Mouse (Mus musculus): ENCODE measurements around the gene R3hdm1. TPM values are rescaled to one million over a fixed set of nuclear protein-coding genes. Genes with fewer than 3 reads are reported as not detected.
"Not testable (repeated sequence)": the region's sequence is repeated elsewhere in the genome, so short reads cannot be mapped to it uniquely, and the experiment has no call there.

R3hdm1 gene
- polyA plus RNA-seq, 1 experiment from 2014 or later: 63.2 TPM

DNA sequence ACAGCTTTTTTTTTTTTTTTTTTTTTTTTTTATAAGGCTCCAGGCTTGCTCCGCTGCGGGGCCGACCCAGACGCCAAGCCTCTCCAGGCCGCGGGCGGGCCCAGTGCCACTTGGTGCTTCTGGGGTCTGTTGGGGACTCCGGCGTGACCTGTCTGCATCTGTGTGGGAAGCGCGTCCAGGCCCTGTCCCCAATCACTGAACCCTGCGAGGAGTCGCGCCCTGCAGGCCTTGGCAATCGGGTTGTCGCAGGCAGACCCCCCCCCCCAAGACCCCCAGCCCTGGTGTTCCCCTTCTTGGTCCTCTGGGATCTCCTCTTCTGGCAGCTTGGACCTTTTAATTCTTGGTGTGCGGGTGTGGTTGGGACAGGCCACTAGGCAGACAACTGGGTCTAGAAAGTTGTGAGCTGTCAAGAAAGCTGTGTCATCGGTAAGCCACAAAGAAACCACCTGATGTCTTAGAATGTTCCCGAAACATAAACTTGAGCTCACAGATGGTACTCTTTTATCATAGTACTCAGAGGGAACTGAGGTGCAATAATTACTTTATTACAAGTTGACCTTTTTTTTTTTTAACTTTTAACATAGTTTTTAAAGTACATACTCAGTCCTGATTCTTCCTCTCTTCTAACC lies 141.7 kb downstream of the R3hdm1 start:
- ATAC-seq (ENCODE audit: insufficient read depth, low FRiP score, low read depth): peak; percentile 37

DNA sequence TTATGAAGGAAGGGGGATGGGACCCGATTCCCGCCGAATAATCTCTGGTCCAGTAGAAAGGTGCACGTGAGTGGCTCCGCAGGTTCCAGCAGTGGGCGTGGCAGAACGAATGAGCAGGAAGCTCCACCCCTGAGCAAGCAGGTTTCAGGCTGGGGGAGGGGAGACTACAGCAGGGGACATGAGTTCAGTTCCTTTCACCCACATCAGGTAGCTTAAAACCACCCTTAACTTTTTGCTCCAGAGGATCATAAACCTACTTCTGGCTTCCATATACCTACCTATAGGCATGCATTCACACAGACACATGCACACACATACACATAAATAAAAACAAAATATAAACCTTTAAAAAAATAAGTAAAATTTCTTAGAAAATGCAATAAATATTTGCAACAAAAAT lies 164.0 kb downstream of the R3hdm1 start:
- not testable (repeated sequence) for H3K9me3 ChIP-seq; H3K4me3 ChIP-seq (replicated peaks); ATAC-seq (ENCODE audit: insufficient read depth, low FRiP score, low read depth); H3K27me3 ChIP-seq (replicated peaks); H3K27ac ChIP-seq; H3K4me2 ChIP-seq; H3K4me1 ChIP-seq; H3K9ac ChIP-seq
- H3K36me3 ChIP-seq: peaks cover 37% of the 10 kb centered on the region
- WGBS: 76% methylated on average over 7 of the region's 7 CpGs

More for the DNA sequence above, 141.7 kb downstream of the R3hdm1 start:
- no peaks in the 10 kb centered on the region; the same call in 1 of the 2 replicates for H3K36me3 ChIP-seq
- peak overlapping the region; percentile 74 for H3K9ac ChIP-seq
- peak overlapping the region; percentile 79 for H3K4me2 ChIP-seq
- WGBS: under 1% methylated on average over 19 of the region's 19 CpGs
- H3K4me1 ChIP-seq: peaks cover 8% of the 10 kb centered on the region; the same call in 1 of the 2 replicates
- peak overlapping the region; percentile 82 for H3K4me3 ChIP-seq (replicated peaks)
- H3K27ac ChIP-seq: peak overlapping the region; percentile 86
- H3K27me3 ChIP-seq (replicated peaks): no peaks in the 10 kb centered on the region
- no peaks in the 10 kb centered on the region for H3K9me3 ChIP-seq

- Histone ChIP-seq H3K4me3 (replicated peaks) (no peak overlapping the region), H3K4me1 (no peaks in the 10 kb centered on the region), H3K4me2 (no peak overlapping the region), H3K9ac (no peak overlapping the region), H3K27me3 (replicated peaks) (no peaks in the 10 kb centered on the region), H3K36me3 (peaks cover 38% of the 10 kb centered on the region), H3K27ac (no peak overlapping the region), H3K9me3 (no peaks in the 10 kb centered on the region)
- ATAC-seq (ENCODE audit: insufficient read depth, low FRiP score, low read depth): no peak
- WGBS: 83% methylated on average over 3 of the region's 3 CpGs
Observed at GRCm38 (mm10) chr1:128270731-128271130, 167.6 kb downstream of the R3hdm1 start.

- no peak overlapping the region for H3K27ac ChIP-seq
- H3K4me3 ChIP-seq (replicated peaks): no peak overlapping the region
- no peak overlapping the region for H3K4me2 ChIP-seq
- H3K9me3 ChIP-seq: no peaks in the 10 kb centered on the region
- no peak for ATAC-seq (ENCODE audit: insufficient read depth, low FRiP score, low read depth)
- WGBS: 87% methylated on average over 1 of the region's 1 CpGs
- H3K9ac ChIP-seq: no peak overlapping the region
- H3K27me3 ChIP-seq (replicated peaks): no peaks in the 10 kb centered on the region
- H3K36me3 ChIP-seq: peaks cover 44% of the 10 kb centered on the region
- H3K4me1 ChIP-seq: no peaks in the 10 kb centered on the region
Observed at GRCm38 (mm10) chr1:128275908-128276307, 172.8 kb downstream of the R3hdm1 start.

- no peaks in the 10 kb centered on the region for H3K27me3 ChIP-seq (replicated peaks)
- no peak overlapping the region for H3K9ac ChIP-seq
- H3K4me1 ChIP-seq: no peaks in the 10 kb centered on the region
- WGBS: 96% methylated on average over 3 of the region's 3 CpGs
- no peak overlapping the region for H3K4me3 ChIP-seq (replicated peaks)
- H3K4me2 ChIP-seq: no peak overlapping the region
- H3K36me3 ChIP-seq: peaks cover 32% of the 10 kb centered on the region
- H3K9me3 ChIP-seq: no peaks in the 10 kb centered on the region
- no peak for ATAC-seq (ENCODE audit: insufficient read depth, low FRiP score, low read depth)
- H3K27ac ChIP-seq: no peak overlapping the region
Observed at GRCm38 (mm10) chr1:128278563-128278962, 175.5 kb downstream of the R3hdm1 start.

DNA sequence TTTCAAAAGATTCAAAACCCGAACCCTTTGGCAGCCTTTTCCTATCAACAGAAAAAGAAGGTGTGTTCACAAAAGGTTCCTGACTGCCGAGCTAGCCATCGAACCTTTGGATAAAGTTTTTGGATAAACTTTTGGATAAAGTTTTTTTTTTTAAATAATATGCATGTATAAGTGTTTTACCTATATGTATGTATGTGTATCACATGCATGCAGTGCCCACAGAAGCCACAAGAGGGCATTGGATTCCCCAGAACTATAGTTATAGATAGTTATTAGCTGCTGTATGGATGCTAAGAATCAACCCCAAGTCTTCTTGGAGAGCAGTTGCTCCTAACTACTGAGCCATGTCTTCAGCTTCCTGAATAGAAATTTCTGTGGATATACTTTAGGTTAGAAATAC lies 178.7 kb downstream of the R3hdm1 start:
- Histone ChIP-seq H3K27ac (no peak overlapping the region), H3K27me3 (replicated peaks) (no peaks in the 10 kb centered on the region), H3K4me1 (no peaks in the 10 kb centered on the region), H3K9ac (no peak overlapping the region), H3K4me3 (replicated peaks) (no peak overlapping the region), H3K36me3 (peaks cover 28% of the 10 kb centered on the region), H3K4me2 (no peak overlapping the region), H3K9me3 (no peaks in the 10 kb centered on the region)
- no peak for ATAC-seq (ENCODE audit: insufficient read depth, low FRiP score, low read depth)
- WGBS: 94% methylated on average over 3 of the region's 3 CpGs

DNA sequence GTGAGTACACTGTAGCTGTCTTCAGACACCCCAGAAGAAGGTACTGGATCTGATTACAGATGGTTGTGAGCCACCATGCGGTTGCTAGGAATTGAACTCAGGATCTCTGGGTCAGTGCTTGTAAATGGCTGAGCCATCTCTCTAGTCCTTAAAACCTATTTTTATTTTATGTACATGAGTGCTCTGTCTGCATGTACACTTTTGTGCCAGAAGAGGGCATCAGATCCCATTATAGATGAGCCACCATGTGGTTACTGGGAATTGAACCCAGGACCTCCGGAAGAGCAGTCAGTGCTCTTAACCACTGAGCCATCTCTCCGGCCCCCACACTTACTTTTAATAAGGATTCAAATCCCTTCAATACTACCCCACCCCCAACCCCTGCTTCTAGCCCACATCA lies 179.8 kb downstream of the R3hdm1 start:
- Histone ChIP-seq H3K27me3 (replicated peaks) (no peaks in the 10 kb centered on the region), H3K27ac (no peak overlapping the region), H3K4me1 (no peaks in the 10 kb centered on the region), H3K9me3 (no peaks in the 10 kb centered on the region), H3K4me2 (no peak overlapping the region), H3K36me3 (peaks cover 19% of the 10 kb centered on the region; the same call in 1 of the 2 replicates), H3K4me3 (replicated peaks) (no peak overlapping the region), H3K9ac (no peak overlapping the region)
- 92% methylated on average over 3 of the region's 3 CpGs for WGBS
- ATAC-seq (ENCODE audit: insufficient read depth, low FRiP score, low read depth): no peak

GRCm38 (mm10) chr1:128284157-128284690 lies 181.1 kb downstream of the R3hdm1 start:
- H3K9ac ChIP-seq: no peak overlapping the region
- WGBS: 82% methylated on average over 8 of the region's 8 CpGs
- H3K4me2 ChIP-seq: no peak overlapping the region
- no peaks in the 10 kb centered on the region for H3K27me3 ChIP-seq (replicated peaks)
- peaks cover 8% of the 10 kb centered on the region; the same call in 1 of the 2 replicates for H3K36me3 ChIP-seq
- H3K4me3 ChIP-seq (replicated peaks): no peak overlapping the region
- no peaks in the 10 kb centered on the region for H3K4me1 ChIP-seq
- no peaks in the 10 kb centered on the region for H3K9me3 ChIP-seq
- no peak overlapping the region for H3K27ac ChIP-seq
- ATAC-seq (ENCODE audit: insufficient read depth, low FRiP score, low read depth): no peak

DNA sequence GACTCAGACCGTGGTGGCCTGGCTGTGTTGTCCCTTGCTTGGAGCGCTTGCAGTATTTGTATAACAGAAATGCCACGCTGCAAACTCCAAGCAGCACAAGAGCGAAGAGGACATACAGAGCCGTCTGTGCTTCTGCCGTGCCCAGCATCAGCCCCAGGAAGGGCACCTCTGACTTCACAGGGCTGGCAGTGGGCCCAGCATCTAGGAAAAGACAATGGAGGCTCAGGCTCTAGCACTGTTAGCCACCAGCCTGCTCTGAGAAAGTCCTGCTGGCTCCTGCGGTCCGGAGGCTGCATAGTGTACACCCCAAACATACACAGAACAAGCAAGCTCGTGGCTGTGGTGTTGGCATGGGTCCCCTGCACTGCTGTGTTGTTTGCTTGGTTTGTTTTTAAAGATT lies 182.0 kb downstream of the R3hdm1 start:
- Histone ChIP-seq H3K4me2 (no peak overlapping the region), H3K9me3 (no peaks in the 10 kb centered on the region), H3K4me1 (no peaks in the 10 kb centered on the region), H3K27ac (no peak overlapping the region), H3K27me3 (replicated peaks) (no peaks in the 10 kb centered on the region), H3K36me3 (no peaks in the 10 kb centered on the region; the same call in 1 of the 2 replicates), H3K9ac (no peak overlapping the region), H3K4me3 (replicated peaks) (no peak overlapping the region)
- ATAC-seq (ENCODE audit: insufficient read depth, low FRiP score, low read depth): no peak
- 87% methylated on average over 9 of the region's 9 CpGs for WGBS

MicroRNAs within 50 kb of the gene (microRNA counts, 519-probe panel; counts per million panel counts)
- 2,503 counts per million, percentile 56 among the panel's probes with 10 or more counts for microRNA mmu-miR-128

Small RNA genes lying within 50 kb of the gene (microRNA-seq; reads per million reads assigned to microRNA genes)
- gene Mir128-1: 98.5 reads per million, percentile 48 among the genes with 10 or more reads in this experiment

Other genes with a start within 250 kb of the R3hdm1 start
- gene Map3k19, start 248.3 kb upstream of the R3hdm1 start, polyA plus RNA-seq (2015; fragmentation: Nextera tagmentation; extraction: Ambion mirVana): not detected in 2 replicates
- 21.7 and 22.2 TPM in 2 replicates for gene Rab3gap1, start 234.5 kb upstream of the R3hdm1 start, polyA plus RNA-seq (2015; fragmentation: Nextera tagmentation; extraction: Ambion mirVana)
- 7.3 and 7.7 TPM in 2 replicates for gene Zranb3, start 254 bp upstream of the R3hdm1 start, polyA plus RNA-seq (2015; fragmentation: Nextera tagmentation; extraction: Ambion mirVana)
- 77.6 and 77.7 TPM in 2 replicates for gene Ubxn4, start 140.7 kb downstream of the R3hdm1 start, polyA plus RNA-seq (2015; fragmentation: Nextera tagmentation; extraction: Ambion mirVana)
- gene Lct, start 225.0 kb downstream of the R3hdm1 start, polyA plus RNA-seq (2015; fragmentation: Nextera tagmentation; extraction: Ambion mirVana): 3.1 and 3.2 TPM in 2 replicates

Data from stomach, embryonic 15.5 days (tissue).